Mouse (Mus musculus) ES-Bruce4 (cell line): Measurements from ENCODE around the gene Lrrtm3.

Experiments
- CTCF ChIP-seq: IDR thresholded peaks from one replicate; pipeline ENCODE4 v1.8.1; 2011; ENCODE audit warnings: low read depth, low read length
- POLR2A ChIP-seq: IDR thresholded peaks from one replicate; pipeline ENCODE4 v1.8.1; 2011; ENCODE audit warnings: low read length; ENCODE audit not compliant: insufficient read depth

- TF ChIP-seq CTCF (no peak), POLR2A (no peak)
Measured at GRCm38 (mm10) chr10:64135481-64135880, 45.4 kb upstream of the Lrrtm3 start.
